Mouse (Mus musculus): ENCODE data around the gene Atp9a. TPM values are rescaled to one million over a fixed set of nuclear protein-coding genes. Genes with fewer than 3 reads are reported as not detected.
A peak's percentile ranks its signal among the peaks of the same experiment; 100 is the strongest.

Atp9a gene
- total and polyA plus RNA-seq, 3 experiments, result 50.5 to 56.9 (median 51.5) TPM

- intact Hi-C loops (cut with DNase I), result loop anchor here (10.0 kb wide), 1 partner anchor 110 kb away; no protein-coding TSS in a partner anchor
- Histone ChIP-seq H3K27ac (peak overlapping the region; percentile 89; the same call in 1 of the 2 replicates), H3K79me2 (replicated peaks; ENCODE audit: control insufficient read depth, insufficient read depth, low read length) (no peaks in the 10 kb centered on the region), H3K27me3 (ENCODE audit: control insufficient read depth, insufficient read depth, low read length) (peaks cover 3% of the 10 kb centered on the region), H3K4me3 (peak overlapping the region; percentile 56), H3K36me3 (ENCODE audit: control insufficient read depth, insufficient read depth, low read length) (no peaks in the 10 kb centered on the region), H3K9ac (ENCODE audit: low read depth, low read length) (peak overlapping the region; percentile 77), H3K4me1 (ENCODE audit: control insufficient read depth, insufficient read depth, low read length) (no peaks in the 10 kb centered on the region)
- WGBS, result 2% methylated on average over 32 of the region's 32 CpGs
- DNase-seq, result peak; percentile 61 to 62
- TF ChIP-seq CTCF (IDR thresholded peaks at IDR 0.05) (peak; percentile 64), POLR2A (IDR thresholded peaks at IDR 0.05; ENCODE audit: insufficient read depth, low read depth, low read length) (no peak)
Measured at GRCm38 (mm10) chr2:168765065-168765681, 23.0 kb upstream of the Atp9a start.

- Histone ChIP-seq H3K79me2 (replicated peaks; ENCODE audit: control insufficient read depth, insufficient read depth, low read length) (no peaks in the 10 kb centered on the region), H3K4me1 (ENCODE audit: control insufficient read depth, insufficient read depth, low read length) (no peaks in the 10 kb centered on the region), H3K27ac (no peak overlapping the region), H3K27me3 (ENCODE audit: control insufficient read depth, insufficient read depth, low read length) (peaks cover 3% of the 10 kb centered on the region), H3K36me3 (ENCODE audit: control insufficient read depth, insufficient read depth, low read length) (no peaks in the 10 kb centered on the region), H3K9ac (ENCODE audit: low read depth, low read length) (no peak overlapping the region), H3K4me3 (no peak overlapping the region)
- 46% methylated on average over 9 of the region's 9 CpGs for WGBS
- intact Hi-C loops (cut with DNase I), result loop anchor here (10.0 kb wide), 1 partner anchor 110 kb away; no protein-coding TSS in a partner anchor
- no peak for DNase-seq
- TF ChIP-seq EP300 (IDR thresholded peaks at IDR 0.05; ENCODE audit: insufficient read depth, low read depth, low read length), result no peak
- no peak for TF ChIP-seq POLR2A (IDR thresholded peaks at IDR 0.05; ENCODE audit: insufficient read depth, low read depth, low read length)
- TF ChIP-seq CTCF (IDR thresholded peaks at IDR 0.05), result no peak
Measured at GRCm38 (mm10) chr2:168764460-168764867, 22.3 kb upstream of the Atp9a start.

GRCm38 (mm10) chr2:168763785-168764184, 21.6 kb upstream of the Atp9a start:
- no peaks in the 10 kb centered on the region for H3K79me2 ChIP-seq (replicated peaks; ENCODE audit: control insufficient read depth, insufficient read depth, low read length)
- WGBS, result 49% methylated on average over 7 of the region's 7 CpGs
- no peaks in the 10 kb centered on the region for H3K36me3 ChIP-seq (ENCODE audit: control insufficient read depth, insufficient read depth, low read length)
- H3K27ac ChIP-seq, result no peak overlapping the region
- no peak for DNase-seq
- no peak for TF ChIP-seq POLR2A (IDR thresholded peaks at IDR 0.05; ENCODE audit: insufficient read depth, low read depth, low read length)
- no peak for TF ChIP-seq CTCF (IDR thresholded peaks at IDR 0.05)
- TF ChIP-seq EP300 (IDR thresholded peaks at IDR 0.05; ENCODE audit: insufficient read depth, low read depth, low read length), result no peak
- H3K4me3 ChIP-seq, result no peak overlapping the region
- H3K9ac ChIP-seq (ENCODE audit: low read depth, low read length), result no peak overlapping the region
- H3K27me3 ChIP-seq (ENCODE audit: control insufficient read depth, insufficient read depth, low read length), result peaks cover 3% of the 10 kb centered on the region
- no peaks in the 10 kb centered on the region for H3K4me1 ChIP-seq (ENCODE audit: control insufficient read depth, insufficient read depth, low read length)
- intact Hi-C loops (cut with DNase I), result loop anchor here (10.0 kb wide), 1 partner anchor 111 kb away; no protein-coding TSS in a partner anchor

- WGBS, result 22% methylated on average over 12 of the region's 12 CpGs
- Histone ChIP-seq H3K27me3 (ENCODE audit: control insufficient read depth, insufficient read depth, low read length) (peaks cover 3% of the 10 kb centered on the region), H3K79me2 (replicated peaks; ENCODE audit: control insufficient read depth, insufficient read depth, low read length) (no peaks in the 10 kb centered on the region), H3K36me3 (ENCODE audit: control insufficient read depth, insufficient read depth, low read length) (no peaks in the 10 kb centered on the region), H3K4me3 (no peak overlapping the region), H3K9ac (ENCODE audit: low read depth, low read length) (no peak overlapping the region), H3K27ac (no peak overlapping the region), H3K4me1 (ENCODE audit: control insufficient read depth, insufficient read depth, low read length) (no peaks in the 10 kb centered on the region)
- no peak for TF ChIP-seq POLR2A (IDR thresholded peaks at IDR 0.05; ENCODE audit: insufficient read depth, low read depth, low read length)
- no peak for TF ChIP-seq CTCF (IDR thresholded peaks at IDR 0.05)
- no peak for TF ChIP-seq EP300 (IDR thresholded peaks at IDR 0.05; ENCODE audit: insufficient read depth, low read depth, low read length)
- intact Hi-C loops (cut with DNase I), result loop anchor here (10.0 kb wide), 1 partner anchor 112 kb away; no protein-coding TSS in a partner anchor
- DNase-seq, result no peak
Measured at GRCm38 (mm10) chr2:168762411-168762815, 20.2 kb upstream of the Atp9a start.

GRCm38 (mm10) chr2:168761954-168762353, 19.7 kb upstream of the Atp9a start:
- no peak for TF ChIP-seq EP300 (IDR thresholded peaks at IDR 0.05; ENCODE audit: insufficient read depth, low read depth, low read length)
- no peak for TF ChIP-seq CTCF (IDR thresholded peaks at IDR 0.05)
- no peak for TF ChIP-seq POLR2A (IDR thresholded peaks at IDR 0.05; ENCODE audit: insufficient read depth, low read depth, low read length)
- intact Hi-C loops (cut with DNase I), result loop anchor here (10.0 kb wide), 1 partner anchor 113 kb away; no protein-coding TSS in a partner anchor
- Histone ChIP-seq H3K9ac (ENCODE audit: low read depth, low read length) (no peak overlapping the region), H3K27me3 (ENCODE audit: control insufficient read depth, insufficient read depth, low read length) (peaks cover 3% of the 10 kb centered on the region), H3K4me3 (no peak overlapping the region), H3K27ac (no peak overlapping the region), H3K36me3 (ENCODE audit: control insufficient read depth, insufficient read depth, low read length) (no peaks in the 10 kb centered on the region), H3K4me1 (ENCODE audit: control insufficient read depth, insufficient read depth, low read length) (no peaks in the 10 kb centered on the region), H3K79me2 (replicated peaks; ENCODE audit: control insufficient read depth, insufficient read depth, low read length) (no peaks in the 10 kb centered on the region)
- no peak for DNase-seq
- 39% methylated on average over 4 of the region's 4 CpGs for WGBS

- TF ChIP-seq POLR2A (IDR thresholded peaks at IDR 0.05; ENCODE audit: insufficient read depth, low read depth, low read length) (no peak), CTCF (IDR thresholded peaks at IDR 0.05) (no peak), EP300 (IDR thresholded peaks at IDR 0.05; ENCODE audit: insufficient read depth, low read depth, low read length) (no peak)
- H3K27me3 ChIP-seq (ENCODE audit: control insufficient read depth, insufficient read depth, low read length), result no peaks in the 10 kb centered on the region; the same call in none of the 2 replicates
- DNase-seq, result no peak
- intact Hi-C loops (cut with DNase I), result loop anchor here (10.0 kb wide), 1 partner anchor 114 kb away; no protein-coding TSS in a partner anchor
- no peak overlapping the region for H3K4me3 ChIP-seq
- H3K4me1 ChIP-seq (ENCODE audit: control insufficient read depth, insufficient read depth, low read length), result no peaks in the 10 kb centered on the region
- H3K27ac ChIP-seq, result no peak overlapping the region
- H3K79me2 ChIP-seq (replicated peaks; ENCODE audit: control insufficient read depth, insufficient read depth, low read length), result no peaks in the 10 kb centered on the region
- no peak overlapping the region for H3K9ac ChIP-seq (ENCODE audit: low read depth, low read length)
- H3K36me3 ChIP-seq (ENCODE audit: control insufficient read depth, insufficient read depth, low read length), result no peaks in the 10 kb centered on the region
- WGBS, result 70% methylated on average over 9 of the region's 9 CpGs
Measured at GRCm38 (mm10) chr2:168761141-168761540, 18.9 kb upstream of the Atp9a start.
